Mouse (Mus musculus) kidney, embryonic 14.5 days (tissue): Measurements from ENCODE around the gene P2rx7. TPM values are rescaled to one million over a fixed set of nuclear protein-coding genes. Genes with fewer than 3 reads are reported as not detected.

Experiments
- ATAC-seq: fragments of 200-750 bp; cut with Nextera tagmentation; 2 replicates; pipeline ENCODE4 v1.8.0; 2017; ENCODE audit warnings: moderate number of reproducible peaks, mild to moderate bottlenecking, moderate TSS enrichment, moderate library complexity; ENCODE audit not compliant: low FRiP score, low TSS enrichment
- H3K27ac ChIP-seq: fragments of 300-500 bp; sonication (generic); 2 replicates; pipeline ENCODE4 v1.5.1; 2014; ENCODE audit warnings: low read depth, mild to moderate bottlenecking, low read length, moderate library complexity, mixed read lengths
- H3K27me3 ChIP-seq: fragments of 300-500 bp; sonication (generic); 2 replicates; pipeline ENCODE4 v1.6.1; 2014; ENCODE audit warnings: mild to moderate bottlenecking, low read length; ENCODE audit not compliant: control insufficient read depth, insufficient read depth
- H3K36me3 ChIP-seq: fragments of 300-500 bp; sonication (generic); 2 replicates; pipeline ENCODE4 v1.6.1; 2014; ENCODE audit warnings: low read length, mixed read lengths; ENCODE audit not compliant: control insufficient read depth, insufficient read depth
- H3K4me1 ChIP-seq: fragments of 300-500 bp; sonication (generic); 2 replicates; pipeline ENCODE4 v1.6.1; 2014; ENCODE audit warnings: low read length, mixed read lengths; ENCODE audit not compliant: control insufficient read depth, insufficient read depth
- H3K4me2 ChIP-seq: fragments of 300-500 bp; sonication (generic); replicated peaks from 2 replicates; pipeline ENCODE4 v1.6.1; 2014; ENCODE audit warnings: low read depth, mild to moderate bottlenecking, low read length
- H3K4me3 ChIP-seq: fragments of 300-500 bp; sonication (generic); 2 replicates; pipeline ENCODE4 v1.5.1; 2014; ENCODE audit warnings: mild to moderate bottlenecking, low read length
- H3K9ac ChIP-seq: fragments of 300-500 bp; sonication (generic); 2 replicates; pipeline ENCODE4 v1.6.1; 2014; ENCODE audit warnings: low read depth, mild to moderate bottlenecking, low read length, moderate library complexity
- H3K9me3 ChIP-seq: fragments of 300-500 bp; sonication (generic); 2 replicates; pipeline ENCODE4 v1.6.1; 2016; ENCODE audit warnings: low read length; ENCODE audit not compliant: control insufficient read depth
- WGBS: fragments of 180-500 bp; shearing (Covaris S2); extraction: QIAGEN DNeasy Blood & Tissue Kit; methylation state at CpG from one replicate; pipeline ENCODE4 v1.1.7; 2014; 5-methylcytosine and 5-hydroxymethylcytosine counted together
- polyA plus RNA-seq: library from polyadenylated mRNA; unstranded; fragments of >200 nt; fragmentation: Nextera tagmentation; extraction: Ambion mirVana; gene quantifications from 2 replicates; pipeline ENCODE4 v1.2.1, GENCODE M21; 2014

Gene P2rx7
- polyA plus RNA-seq, 1 experiment from 2014 or later = 1.1 TPM

- no peak overlapping the region for H3K4me3 ChIP-seq
- no peaks in the 10 kb centered on the region for H3K9me3 ChIP-seq
- H3K36me3 ChIP-seq = no peaks in the 10 kb centered on the region
- H3K27ac ChIP-seq = no peak overlapping the region
- no peaks in the 10 kb centered on the region for H3K27me3 ChIP-seq
- peaks cover 9% of the 10 kb centered on the region; the same call in 1 of the 2 replicates for H3K4me1 ChIP-seq
- H3K9ac ChIP-seq = no peak overlapping the region
- no peak overlapping the region for H3K4me2 ChIP-seq
- ATAC-seq = no peak
- 91% methylated on average over 8 of the region's 8 CpGs for WGBS
Measured at GRCm38 (mm10) chr5:122650100-122650499, 6.4 kb downstream of the P2rx7 start.

GRCm38 (mm10) chr5:122652506-122652905 is 8.8 kb downstream of the P2rx7 start:
- Histone ChIP-seq H3K4me3 (no peak overlapping the region), H3K9ac (no peak overlapping the region), H3K9me3 (no peaks in the 10 kb centered on the region), H3K4me2 (no peak overlapping the region), H3K27ac (no peak overlapping the region), H3K4me1 (peaks cover 9% of the 10 kb centered on the region; the same call in 1 of the 2 replicates), H3K36me3 (no peaks in the 10 kb centered on the region), H3K27me3 (no peaks in the 10 kb centered on the region)
- ATAC-seq = no peak
- WGBS = 81% methylated on average over 7 of the region's 7 CpGs

- WGBS = 78% methylated on average over 10 of the region's 10 CpGs
Measured at GRCm38 (mm10) chr5:122653112-122653445, 9.4 kb downstream of the P2rx7 start.

GRCm38 (mm10) chr5:122653446-122654267 is 9.9 kb downstream of the P2rx7 start:
- Histone ChIP-seq H3K36me3 (no peaks in the 10 kb centered on the region), H3K4me3 (no peak overlapping the region), H3K9me3 (no peaks in the 10 kb centered on the region), H3K9ac (no peak overlapping the region), H3K4me1 (peaks cover 9% of the 10 kb centered on the region; the same call in 1 of the 2 replicates), H3K4me2 (no peak overlapping the region), H3K27ac (peak overlapping the region; percentile 60), H3K27me3 (no peaks in the 10 kb centered on the region)
- peak; percentile 67 for ATAC-seq
- 42% methylated on average over 15 of the region's 15 CpGs for WGBS

More at GRCm38 (mm10) chr5:122653112-122653445, 9.4 kb downstream of the P2rx7 start:
- Histone ChIP-seq H3K9ac (no peak overlapping the region), H3K4me2 (no peak overlapping the region), H3K27ac (peak overlapping the region; percentile 60; the same call in 1 of the 2 replicates), H3K9me3 (no peaks in the 10 kb centered on the region), H3K4me3 (no peak overlapping the region), H3K27me3 (no peaks in the 10 kb centered on the region), H3K36me3 (no peaks in the 10 kb centered on the region), H3K4me1 (peaks cover 9% of the 10 kb centered on the region; the same call in 1 of the 2 replicates)
- ATAC-seq = no peak

GRCm38 (mm10) chr5:122654268-122654573 is 10.5 kb downstream of the P2rx7 start:
- peak overlapping the region; percentile 60 for H3K27ac ChIP-seq

GRCm38 (mm10) chr5:122656808-122657207 is 13.1 kb downstream of the P2rx7 start:
- WGBS = 78% methylated on average over 12 of the region's 12 CpGs
- H3K4me1 ChIP-seq = peaks cover 9% of the 10 kb centered on the region; the same call in 1 of the 2 replicates
- no peak overlapping the region for H3K4me3 ChIP-seq
- no peaks in the 10 kb centered on the region for H3K36me3 ChIP-seq
- H3K27ac ChIP-seq = no peak overlapping the region
- H3K4me2 ChIP-seq = no peak overlapping the region
- H3K27me3 ChIP-seq = no peaks in the 10 kb centered on the region
- no peak for ATAC-seq
- H3K9ac ChIP-seq = no peak overlapping the region
- H3K9me3 ChIP-seq = no peaks in the 10 kb centered on the region

More at GRCm38 (mm10) chr5:122654268-122654573, 10.5 kb downstream of the P2rx7 start:
- Histone ChIP-seq H3K9ac (no peak overlapping the region), H3K36me3 (no peaks in the 10 kb centered on the region), H3K27me3 (no peaks in the 10 kb centered on the region), H3K4me1 (peaks cover 9% of the 10 kb centered on the region; the same call in 1 of the 2 replicates), H3K4me2 (no peak overlapping the region), H3K9me3 (no peaks in the 10 kb centered on the region), H3K4me3 (no peak overlapping the region)
- WGBS = 43% methylated on average over 5 of the region's 5 CpGs
- peak; percentile 61 for ATAC-seq

GRCm38 (mm10) chr5:122662501-122662900 is 18.8 kb downstream of the P2rx7 start:
- H3K27ac ChIP-seq = no peak overlapping the region
- H3K9me3 ChIP-seq = no peaks in the 10 kb centered on the region
- no peaks in the 10 kb centered on the region for H3K27me3 ChIP-seq
- no peaks in the 10 kb centered on the region for H3K36me3 ChIP-seq
- WGBS = 95% methylated on average over 6 of the region's 6 CpGs
- ATAC-seq = no peak
- no peak overlapping the region for H3K9ac ChIP-seq
- H3K4me1 ChIP-seq = no peaks in the 10 kb centered on the region
- H3K4me3 ChIP-seq = no peak overlapping the region
- no peak overlapping the region for H3K4me2 ChIP-seq

GRCm38 (mm10) chr5:122665036-122665435 is 21.3 kb downstream of the P2rx7 start:
- H3K36me3 ChIP-seq = no peaks in the 10 kb centered on the region
- no peak for ATAC-seq
- H3K4me1 ChIP-seq = peaks cover 10% of the 10 kb centered on the region
- WGBS = 38% methylated on average over 5 of the region's 5 CpGs
- H3K4me3 ChIP-seq = no peak overlapping the region
- no peak overlapping the region for H3K4me2 ChIP-seq
- no peak overlapping the region for H3K27ac ChIP-seq
- H3K27me3 ChIP-seq = no peaks in the 10 kb centered on the region
- no peaks in the 10 kb centered on the region for H3K9me3 ChIP-seq
- no peak overlapping the region for H3K9ac ChIP-seq
